Mouse (Mus musculus): ENCODE measurements around the gene Rwdd2a. TPM values are rescaled to one million over a fixed set of nuclear protein-coding genes. Genes with fewer than 3 reads are reported as not detected.
"Not testable (repeated sequence)": the region's sequence is repeated elsewhere in the genome, so short reads cannot be mapped to it uniquely, and the experiment has no call there.

Gene Rwdd2a
- polyA plus RNA-seq, 1 experiment from 2014 or later: 6.2 TPM

- not testable (repeated sequence) for H3K4me1 ChIP-seq; ATAC-seq; H3K9ac ChIP-seq; H3K36me3 ChIP-seq (ENCODE audit: poor library complexity, severe bottlenecking); H3K4me2 ChIP-seq; H3K27me3 ChIP-seq; H3K9me3 ChIP-seq (replicated peaks); H3K27ac ChIP-seq; H3K4me3 ChIP-seq
These were observed 25.2 kb downstream of the Rwdd2a start for GRCm38 (mm10) chr9:86596983-86597382.

- Histone ChIP-seq H3K27me3 (no peaks in the 10 kb centered on the region), H3K27ac (no peak overlapping the region), H3K9me3 (replicated peaks) (no peaks in the 10 kb centered on the region), H3K36me3 (ENCODE audit: poor library complexity, severe bottlenecking) (no peaks in the 10 kb centered on the region), H3K4me2 (no peak overlapping the region), H3K9ac (no peak overlapping the region), H3K4me3 (no peak overlapping the region), H3K4me1 (no peaks in the 10 kb centered on the region)
- 67% methylated on average over 8 of the region's 8 CpGs for WGBS
- no peak for ATAC-seq
These were observed 28.0 kb downstream of the Rwdd2a start for GRCm38 (mm10) chr9:86599723-86600303.

- WGBS: 93% methylated on average over 6 of the region's 6 CpGs
- H3K4me2 ChIP-seq: no peak overlapping the region
- no peak overlapping the region for H3K9ac ChIP-seq
- no peaks in the 10 kb centered on the region for H3K36me3 ChIP-seq (ENCODE audit: poor library complexity, severe bottlenecking)
- H3K27me3 ChIP-seq: no peaks in the 10 kb centered on the region
- no peaks in the 10 kb centered on the region for H3K9me3 ChIP-seq (replicated peaks)
- no peak for ATAC-seq
- no peak overlapping the region for H3K27ac ChIP-seq
- H3K4me3 ChIP-seq: no peak overlapping the region
- H3K4me1 ChIP-seq: no peaks in the 10 kb centered on the region
These were observed 34.0 kb downstream of the Rwdd2a start for GRCm38 (mm10) chr9:86605776-86606175.

- Histone ChIP-seq H3K9ac (no peak overlapping the region), H3K36me3 (ENCODE audit: poor library complexity, severe bottlenecking) (no peaks in the 10 kb centered on the region), H3K4me1 (no peaks in the 10 kb centered on the region), H3K4me3 (no peak overlapping the region), H3K27ac (no peak overlapping the region), H3K4me2 (no peak overlapping the region), H3K9me3 (replicated peaks) (no peaks in the 10 kb centered on the region), H3K27me3 (no peaks in the 10 kb centered on the region)
- ATAC-seq: no peak
- 89% methylated on average over 4 of the region's 4 CpGs for WGBS
These were observed 40.3 kb downstream of the Rwdd2a start for GRCm38 (mm10) chr9:86612091-86612490.

GRCm38 (mm10) chr9:86615765-86616164 lies 44.0 kb downstream of the Rwdd2a start:
- Histone ChIP-seq H3K27me3 (no peaks in the 10 kb centered on the region), H3K4me3 (no peak overlapping the region), H3K9ac (no peak overlapping the region), H3K9me3 (replicated peaks) (no peaks in the 10 kb centered on the region), H3K27ac (no peak overlapping the region), H3K36me3 (ENCODE audit: poor library complexity, severe bottlenecking) (no peaks in the 10 kb centered on the region), H3K4me2 (no peak overlapping the region), H3K4me1 (no peaks in the 10 kb centered on the region)
- ATAC-seq: no peak
- WGBS: 77% methylated on average over 1 of the region's 1 CpGs

- no peak overlapping the region for H3K27ac ChIP-seq
- H3K9ac ChIP-seq: no peak overlapping the region
- H3K4me3 ChIP-seq: no peak overlapping the region
- H3K9me3 ChIP-seq (replicated peaks): no peaks in the 10 kb centered on the region
- no peak overlapping the region for H3K4me2 ChIP-seq
- H3K4me1 ChIP-seq: no peaks in the 10 kb centered on the region
- no peak for ATAC-seq
- H3K36me3 ChIP-seq (ENCODE audit: poor library complexity, severe bottlenecking): no peaks in the 10 kb centered on the region
- WGBS: 91% methylated on average over 7 of the region's 7 CpGs
- no peaks in the 10 kb centered on the region for H3K27me3 ChIP-seq
These were observed 46.2 kb downstream of the Rwdd2a start for GRCm38 (mm10) chr9:86617837-86618492.

- Histone ChIP-seq H3K36me3 (ENCODE audit: poor library complexity, severe bottlenecking) (no peaks in the 10 kb centered on the region), H3K4me2 (no peak overlapping the region), H3K4me1 (no peaks in the 10 kb centered on the region), H3K27ac (no peak overlapping the region), H3K4me3 (no peak overlapping the region), H3K9me3 (replicated peaks) (no peaks in the 10 kb centered on the region), H3K9ac (no peak overlapping the region), H3K27me3 (no peaks in the 10 kb centered on the region)
- 67% methylated on average over 10 of the region's 10 CpGs for WGBS
- ATAC-seq: no peak
These were observed 47.7 kb downstream of the Rwdd2a start for GRCm38 (mm10) chr9:86619341-86620139.

GRCm38 (mm10) chr9:86622062-86622461 lies 50.3 kb downstream of the Rwdd2a start:
- no peaks in the 10 kb centered on the region for H3K36me3 ChIP-seq (ENCODE audit: poor library complexity, severe bottlenecking)
- H3K9ac ChIP-seq: no peak overlapping the region
- H3K27ac ChIP-seq: no peak overlapping the region
- H3K4me3 ChIP-seq: no peak overlapping the region
- H3K4me1 ChIP-seq: peaks cover 3% of the 10 kb centered on the region; the same call in 1 of the 2 replicates
- WGBS: 38% methylated on average over 2 of the region's 2 CpGs
- ATAC-seq: no peak
- no peaks in the 10 kb centered on the region for H3K9me3 ChIP-seq (replicated peaks)
- no peaks in the 10 kb centered on the region for H3K27me3 ChIP-seq
- H3K4me2 ChIP-seq: no peak overlapping the region

- 81% methylated on average over 12 of the region's 12 CpGs for WGBS
- Histone ChIP-seq H3K4me2 (no peak overlapping the region), H3K4me3 (no peak overlapping the region), H3K9me3 (replicated peaks) (no peaks in the 10 kb centered on the region), H3K4me1 (peaks cover 3% of the 10 kb centered on the region; the same call in 1 of the 2 replicates), H3K9ac (no peak overlapping the region), H3K36me3 (ENCODE audit: poor library complexity, severe bottlenecking) (no peaks in the 10 kb centered on the region), H3K27me3 (no peaks in the 10 kb centered on the region), H3K27ac (no peak overlapping the region)
- no peak for ATAC-seq
These were observed 52.2 kb downstream of the Rwdd2a start for GRCm38 (mm10) chr9:86624039-86624438.

Other genes starting within 250 kb of the Rwdd2a start
- 5.2 and 6.0 TPM in 2 replicates for gene Ube2cbp, start 107.0 kb upstream of the Rwdd2a start, polyA plus RNA-seq (2015; fragmentation: Nextera tagmentation; extraction: Ambion mirVana)
- gene Dop1a, start 104.8 kb upstream of the Rwdd2a start, polyA plus RNA-seq (2015; fragmentation: Nextera tagmentation; extraction: Ambion mirVana): 24.4 and 29.4 TPM in 2 replicates
- gene Pgm3, start 149 bp upstream of the Rwdd2a start, polyA plus RNA-seq (2015; fragmentation: Nextera tagmentation; extraction: Ambion mirVana): 39.7 and 43.3 TPM in 2 replicates
- gene Me1, start 124.0 kb downstream of the Rwdd2a start, polyA plus RNA-seq (2015; fragmentation: Nextera tagmentation; extraction: Ambion mirVana): 8.1 and 9.5 TPM in 2 replicates
- gene Prss35, start 171.7 kb downstream of the Rwdd2a start, polyA plus RNA-seq (2015; fragmentation: Nextera tagmentation; extraction: Ambion mirVana): 0.62 and 0.73 TPM in 2 replicates

Data from forebrain, embryonic 13.5 days (tissue).